Mouse (Mus musculus) left cerebral cortex, adult 18-20 months (tissue): ENCODE measurements around the gene Ston2. TPM values are rescaled to one million over a fixed set of nuclear protein-coding genes. Genes with fewer than 3 reads are reported as not detected.

Experiments
- DNase-seq, 2 experiments: peaks; one replicate each; pipeline ENCODE4 v3.0.0; 2021 to 2022; ENCODE audit warnings: low spot score in 2 of 2, mixed read lengths in 1 of 2
- total RNA-seq, 2 experiments: library from RNA; stranded (reverse); gene quantifications; 2 replicates each; pipeline ENCODE4 v1.2.3; 2021

Ston2 gene
- total RNA-seq, 2 experiments from 2014 or later, result 18.0 to 18.8 TPM

- no peak for DNase-seq
These were observed 120.4 kb downstream of the Ston2 start for GRCm38 (mm10) chr12:91667741-91668140.

DNA sequence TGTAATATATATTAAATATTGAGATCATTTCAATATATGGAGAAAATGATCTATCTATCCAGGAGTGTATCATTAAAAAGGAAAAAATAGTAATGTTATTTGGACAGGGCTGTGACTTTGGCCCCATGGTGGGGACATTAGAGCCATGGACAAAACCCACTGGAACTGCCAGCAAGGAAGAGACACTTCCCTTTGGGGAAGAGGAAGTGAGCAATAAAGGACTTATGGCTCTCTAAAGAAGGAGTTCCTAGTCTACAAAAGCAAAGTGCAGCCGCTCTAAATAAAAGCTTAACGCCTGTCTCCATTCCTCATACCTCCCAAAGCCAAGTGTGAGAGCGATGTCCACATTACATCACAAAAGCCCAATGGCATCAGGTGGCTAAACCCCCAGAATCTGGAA is 121.6 kb downstream of the Ston2 start:
- no peak for DNase-seq

DNA sequence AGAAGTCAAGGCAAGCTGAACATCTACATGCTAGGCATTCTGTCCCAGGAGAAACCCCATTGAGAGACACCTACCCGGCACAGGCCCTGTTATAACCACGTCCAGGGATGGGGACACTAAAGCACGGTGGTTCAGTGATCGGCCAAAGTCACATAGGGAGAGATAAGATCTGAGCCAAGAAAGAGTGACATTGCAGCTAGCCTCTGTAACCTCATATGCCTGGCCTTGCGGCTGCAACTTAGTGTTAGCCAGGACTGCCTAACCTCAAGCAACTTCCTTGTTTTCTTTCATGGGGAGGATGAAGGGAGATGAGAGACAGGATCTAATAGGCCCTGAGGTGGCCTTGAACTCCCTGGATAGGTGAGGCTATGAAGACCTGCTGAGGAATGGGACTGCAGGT is 122.8 kb downstream of the Ston2 start:
- no peak for DNase-seq

DNA sequence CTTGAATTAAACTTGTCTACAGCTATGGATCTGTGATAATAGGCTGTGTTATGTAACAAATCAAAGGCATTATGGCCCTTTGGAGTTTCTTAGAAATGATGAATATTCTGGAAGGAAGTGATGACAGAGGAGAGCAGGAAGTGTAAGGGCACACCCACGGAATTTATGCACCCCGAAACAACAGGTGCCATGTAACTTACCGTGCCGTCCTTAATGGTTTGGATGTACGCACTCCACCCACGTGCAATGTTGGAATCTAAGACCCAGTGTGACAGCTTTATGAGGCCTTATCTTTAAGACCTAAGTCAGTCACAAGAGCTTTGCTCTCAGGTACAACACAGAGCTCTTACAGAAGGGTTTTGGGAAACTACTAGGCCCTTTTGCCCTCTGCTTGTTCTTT is 124.9 kb downstream of the Ston2 start:
- DNase-seq, result no peak

- no peak for DNase-seq
These were observed 125.3 kb downstream of the Ston2 start for GRCm38 (mm10) chr12:91662844-91663243.

DNA sequence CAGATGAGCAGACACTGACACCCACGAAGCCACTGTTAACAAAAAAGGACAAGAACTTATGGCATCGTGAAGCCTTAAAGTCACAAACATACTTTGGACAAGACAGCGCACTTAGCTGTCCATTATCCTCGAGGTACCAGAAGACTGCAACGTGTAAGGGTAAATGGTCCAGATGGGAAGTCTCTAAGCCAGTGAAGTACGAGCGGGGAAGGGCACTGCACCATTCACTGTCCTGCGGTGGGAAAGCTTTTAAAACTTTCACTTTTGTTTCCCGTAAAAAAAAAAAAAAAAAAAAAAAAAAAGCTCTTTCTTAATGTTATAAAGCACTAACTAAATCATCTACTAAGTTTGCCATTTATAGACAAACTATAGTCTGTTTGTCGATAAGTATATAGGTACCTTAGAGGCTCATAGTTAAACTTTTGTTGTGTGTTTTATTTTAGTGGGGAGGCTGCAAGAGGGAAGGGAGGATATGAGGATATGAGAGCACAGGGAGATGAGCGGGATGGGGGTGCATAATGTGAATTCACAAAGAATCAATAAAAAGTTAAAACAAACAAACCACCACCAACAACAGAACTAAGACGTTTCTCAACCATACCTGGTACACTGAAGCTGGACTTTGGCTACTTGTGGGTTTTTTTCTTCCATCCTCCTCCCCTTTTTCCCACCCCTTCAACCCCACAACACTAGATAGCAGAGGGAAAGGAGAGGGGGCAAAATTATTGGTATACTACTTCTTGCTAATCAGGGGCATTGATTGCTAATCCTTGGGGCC is 127.4 kb downstream of the Ston2 start:
- DNase-seq, result no peak

DNA sequence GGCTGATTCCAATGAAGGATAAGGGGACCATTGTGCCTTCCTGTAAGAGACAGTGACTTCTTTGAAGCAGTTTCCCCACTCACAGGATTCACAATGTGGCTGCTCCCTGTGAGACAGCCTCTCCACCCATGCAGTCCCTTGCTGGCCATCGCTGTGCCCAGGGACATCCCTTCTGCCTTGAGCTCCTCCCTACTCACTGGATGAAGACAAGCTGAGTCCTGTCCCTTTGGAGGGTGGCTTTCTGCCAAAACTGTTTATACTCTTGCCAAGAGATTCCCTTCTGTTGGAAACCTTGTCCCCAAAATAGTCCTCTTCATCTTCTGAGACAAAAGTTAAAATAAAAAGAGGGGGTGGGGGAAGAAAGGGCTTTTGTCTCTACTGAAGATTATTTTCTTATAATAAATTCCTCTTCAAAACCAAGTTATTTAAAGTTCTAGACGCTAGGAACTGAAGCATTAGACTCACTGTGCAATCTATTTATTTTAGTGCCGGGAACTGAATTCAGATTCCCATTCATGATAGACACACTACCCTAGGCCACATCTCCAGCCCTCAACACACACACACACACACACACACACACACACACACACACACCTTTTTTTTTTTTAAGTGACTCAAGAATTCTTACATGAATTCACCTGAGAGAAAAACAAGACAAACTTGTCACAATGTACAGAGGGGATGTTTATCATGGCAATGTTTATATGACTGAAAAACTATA is 133.6 kb downstream of the Ston2 start:
- DNase-seq, result peak; percentile 15 to 26

- no peak for DNase-seq
These were observed 139.8 kb downstream of the Ston2 start for GRCm38 (mm10) chr12:91648426-91648825.

DNA sequence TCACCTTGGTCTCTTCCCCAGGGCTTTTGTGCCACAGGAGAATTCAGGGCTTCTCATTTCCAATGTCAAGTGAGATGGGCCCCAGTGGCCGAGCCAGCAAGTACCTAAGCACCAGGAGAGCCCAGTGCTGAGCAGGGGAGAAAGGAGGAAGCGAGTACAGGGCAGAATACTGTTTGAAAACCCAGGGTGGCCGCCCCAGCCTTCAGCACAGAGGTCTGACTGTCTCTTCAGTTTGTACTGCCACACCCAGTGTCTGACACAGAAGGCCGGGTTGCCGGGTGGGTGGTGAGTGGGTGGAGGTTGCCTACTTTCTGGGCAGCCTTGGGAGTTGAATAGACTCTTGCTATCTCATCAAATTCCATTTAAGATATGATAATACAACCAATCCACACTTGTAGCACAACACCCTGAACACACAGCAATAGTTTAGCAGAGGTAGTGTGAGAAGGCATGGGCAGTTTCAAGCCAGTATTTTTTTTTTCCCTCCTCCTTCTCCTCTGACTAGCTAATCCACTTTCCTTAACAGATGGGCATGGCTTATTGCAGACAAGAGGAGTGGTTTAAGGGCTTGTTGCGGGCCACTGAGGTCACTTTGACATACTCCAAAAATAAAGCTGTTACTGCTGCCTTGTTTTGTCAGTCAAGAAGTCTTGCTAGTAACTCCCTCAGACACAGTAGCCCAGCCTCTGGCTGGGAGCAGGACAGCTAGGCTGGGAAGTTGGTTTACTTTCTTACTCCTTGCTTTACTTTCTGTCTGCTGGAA is 142.6 kb downstream of the Ston2 start:
- no peak for DNase-seq

DNA sequence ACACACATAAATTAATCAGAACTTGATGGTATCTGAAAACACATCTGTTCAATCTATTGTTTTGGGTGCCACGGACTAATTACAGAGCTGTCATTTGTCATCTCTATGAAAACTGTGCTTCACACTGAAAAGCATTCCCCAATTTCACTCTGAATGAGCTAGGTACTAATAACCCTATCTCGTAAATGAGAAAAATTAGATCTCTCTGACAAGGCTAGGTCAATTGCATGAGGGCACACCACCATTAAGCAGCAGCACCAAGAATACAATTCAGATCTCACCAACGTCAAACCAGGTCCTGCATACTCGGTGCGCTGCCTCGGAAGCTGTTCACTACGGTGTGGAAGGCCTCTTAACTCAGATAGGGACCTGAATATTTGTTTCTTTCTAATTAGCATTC is 145.0 kb downstream of the Ston2 start:
- no peak for DNase-seq

DNA sequence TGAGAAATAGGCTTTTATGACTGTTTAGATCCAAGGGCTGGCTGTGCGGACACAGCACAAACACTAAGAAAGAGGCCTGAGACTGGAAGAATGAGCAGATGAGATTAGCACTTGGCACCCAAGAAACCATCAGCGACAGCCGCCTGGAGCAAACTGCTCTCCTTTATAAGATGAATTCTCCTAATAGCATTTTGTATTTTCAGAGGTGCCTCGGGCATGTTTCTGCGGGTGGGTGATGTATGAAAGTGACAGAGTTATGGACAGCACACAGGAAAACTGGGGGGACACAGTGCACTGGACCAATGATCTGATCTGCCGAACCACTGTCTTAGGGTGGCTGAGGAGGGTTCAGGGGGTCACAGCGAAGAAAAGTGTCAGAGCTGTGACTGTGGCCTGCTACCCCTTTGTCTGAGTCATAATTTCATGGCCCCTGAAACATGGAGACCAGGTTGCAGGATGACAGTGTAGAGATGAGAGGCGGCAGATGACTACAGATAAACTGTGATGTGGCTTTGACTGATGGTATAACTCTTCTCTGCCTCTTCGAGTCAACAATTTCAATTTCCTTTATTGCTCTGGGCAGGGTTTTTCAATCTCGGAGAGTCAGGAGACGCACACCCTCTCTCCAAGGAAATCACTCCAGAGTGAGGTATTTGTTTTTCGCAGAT is 145.6 kb downstream of the Ston2 start:
- DNase-seq, result no peak

DNA sequence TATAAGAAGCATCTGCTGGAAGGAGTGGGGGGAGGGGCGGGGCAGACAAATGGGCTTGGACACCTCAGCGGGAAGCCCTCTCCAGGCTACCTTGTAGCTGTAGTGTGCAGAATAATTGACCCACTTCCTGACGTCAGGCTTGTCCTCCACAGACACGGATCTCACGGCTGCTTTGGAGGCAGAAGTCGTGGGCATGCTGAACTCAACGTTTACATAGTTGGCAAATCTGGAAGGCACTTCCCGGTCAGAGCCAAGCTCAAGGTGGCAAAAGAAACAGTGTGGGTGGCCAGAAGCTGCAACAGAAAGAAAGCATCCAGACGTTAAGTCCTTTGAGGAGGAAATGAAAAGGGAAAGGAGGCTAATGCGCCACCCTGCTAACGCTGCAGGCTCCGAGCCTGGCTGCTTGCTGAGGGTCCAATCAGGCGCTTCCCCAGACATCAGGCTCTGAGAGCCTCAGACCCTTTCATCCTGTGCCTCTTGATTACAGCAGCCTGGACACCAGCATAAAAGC is 146.5 kb downstream of the Ston2 start:
- peak; percentile 43 to 56 for DNase-seq

DNA sequence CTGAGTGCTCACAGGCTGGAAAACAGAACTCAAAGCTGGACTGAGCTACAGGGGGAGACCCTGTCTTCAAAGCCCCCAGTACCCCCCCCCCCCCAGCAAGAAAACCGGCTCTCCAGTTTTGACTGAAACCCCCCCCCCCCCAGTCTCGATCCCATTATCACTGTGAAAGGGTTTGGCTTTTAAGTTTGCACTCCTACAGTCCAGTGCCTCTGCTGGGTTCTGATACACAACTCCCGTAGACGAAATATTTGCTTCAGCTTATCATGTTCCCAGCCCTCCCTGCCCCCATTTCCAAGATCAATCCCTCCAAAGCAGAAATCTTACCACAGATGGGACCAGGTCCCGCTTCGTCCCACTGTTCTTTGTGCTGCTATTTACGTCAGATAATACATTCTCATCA is 147.1 kb downstream of the Ston2 start:
- DNase-seq, result no peak

- peak; percentile 66 to 68 for DNase-seq
These were observed 147.5 kb downstream of the Ston2 start for GRCm38 (mm10) chr12:91640712-91641111.

- DNase-seq, result no peak
These were observed 149.8 kb downstream of the Ston2 start for GRCm38 (mm10) chr12:91638351-91638750.

- no peak for DNase-seq
These were observed 150.9 kb downstream of the Ston2 start for GRCm38 (mm10) chr12:91637136-91637909.

- DNase-seq, result no peak
These were observed 161.7 kb downstream of the Ston2 start for GRCm38 (mm10) chr12:91626482-91626881.

DNA sequence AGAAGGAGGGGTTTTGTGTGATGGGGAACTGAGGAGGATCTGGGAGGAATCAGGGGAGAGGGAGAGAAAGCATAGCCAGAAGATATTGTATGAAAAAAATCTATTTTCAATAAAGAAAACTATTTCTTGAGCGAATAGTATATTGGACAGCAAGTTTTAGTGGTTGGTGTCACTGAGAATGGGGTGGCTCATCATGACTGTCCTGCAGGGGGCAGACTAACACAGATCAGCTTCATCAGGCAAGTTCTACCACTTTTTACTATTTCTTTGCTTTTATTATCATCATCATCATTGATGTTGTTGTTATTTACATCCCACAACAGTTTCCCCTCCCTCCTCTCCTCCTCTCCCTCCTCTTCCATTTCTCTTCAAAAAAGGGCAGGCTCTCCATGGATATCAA is 163.2 kb downstream of the Ston2 start:
- peak; percentile 19 to 31 for DNase-seq

GRCm38 (mm10) chr12:91609425-91609824 is 178.8 kb downstream of the Ston2 start:
- no peak for DNase-seq

DNA sequence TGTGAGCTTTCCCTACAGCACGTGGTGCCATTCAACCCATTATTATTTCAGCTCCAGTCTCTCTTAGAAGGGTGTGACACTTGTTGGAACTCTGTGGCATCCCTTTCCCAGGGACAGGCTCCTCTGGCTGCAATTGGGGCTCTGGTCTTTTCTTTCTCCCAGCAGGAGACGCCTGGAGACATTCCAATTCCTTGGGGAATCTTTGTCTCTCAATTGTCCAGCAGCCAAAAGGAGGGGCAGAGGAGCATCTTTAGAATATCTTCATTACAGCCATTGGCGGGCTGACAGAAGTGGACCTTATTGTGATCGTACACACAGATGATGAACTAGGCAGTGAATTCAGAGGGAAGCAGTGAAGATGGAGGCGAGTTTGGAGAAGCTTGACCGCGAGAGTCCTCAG is 180.5 kb downstream of the Ston2 start:
- DNase-seq, result no peak
